Mouse (Mus musculus): ENCODE data around the gene Gbf1. TPM values are rescaled to one million over a fixed set of nuclear protein-coding genes. Genes with fewer than 3 reads are reported as not detected.

Gene Gbf1
- total and polyA plus RNA-seq, 3 experiments, result 8.6 to 26.1 (median 18.7) TPM

DNA sequence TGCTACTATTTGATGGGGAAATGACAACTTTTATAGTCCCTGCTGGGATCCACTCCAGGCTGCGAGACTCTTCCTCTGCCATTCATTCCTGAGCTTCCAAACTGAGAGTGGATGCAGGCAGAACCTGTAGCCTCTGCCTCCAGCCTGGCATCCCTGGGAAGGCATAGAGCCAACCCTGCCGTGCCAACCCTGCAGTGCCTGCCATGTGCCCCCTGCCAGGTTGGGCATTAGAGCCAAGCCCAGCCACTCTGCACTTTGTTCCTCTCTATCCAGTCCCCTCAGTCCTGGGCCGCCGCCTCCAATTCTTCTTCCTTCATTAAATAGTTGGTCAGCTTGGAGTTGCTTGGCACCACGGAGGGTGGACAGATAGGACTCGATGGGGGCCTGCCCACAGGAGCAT lies 133.7 kb downstream of the Gbf1 start:
- TF ChIP-seq BHLHE40 (IDR thresholded peaks at IDR 0.05; ENCODE audit: low read depth, low read length) (no peak), CHD2 (IDR thresholded peaks at IDR 0.05; ENCODE audit: low read length) (no peak), HCFC1 (IDR thresholded peaks at IDR 0.05; ENCODE audit: low read depth, low read length) (no peak), JUN (IDR thresholded peaks at IDR 0.05; ENCODE audit: insufficient read depth, low read depth, low read length) (no peak), EP300 (IDR thresholded peaks at IDR 0.05; ENCODE audit: low read length) (no peak), E2F4 (IDR thresholded peaks at IDR 0.05; ENCODE audit: insufficient replicate concordance, low read depth, low read length) (no peak), RAD21 (IDR thresholded peaks at IDR 0.05; ENCODE audit: low read depth, low read length) (no peak), CTCF (conservative IDR thresholded peaks at IDR 0.05 in 1 of 2, IDR thresholded peaks at IDR 0.05 in 1 of 2; ENCODE audit: low read depth in 2 of 2, low read length in 2 of 2) (no peak), MAZ (IDR thresholded peaks at IDR 0.05; ENCODE audit: low read depth, low read length) (no peak), MAFK (IDR thresholded peaks at IDR 0.05; ENCODE audit: insufficient replicate concordance, low read length) (no peak), CHD1 (IDR thresholded peaks at IDR 0.05; ENCODE audit: low read depth, low read length) (no peak), POLR2AphosphoS2 (IDR thresholded peaks at IDR 0.05; ENCODE audit: low read depth, low read length) (no peak), IRF4 (IDR thresholded peaks at IDR 0.05; ENCODE audit: low read depth, low read length) (no peak), POLR2A (IDR thresholded peaks at IDR 0.05; ENCODE audit: low read depth, low read length) (no peak), NRF1 (IDR thresholded peaks at IDR 0.05; ENCODE audit: low read depth, low read length) (no peak), ZKSCAN1 (IDR thresholded peaks at IDR 0.05; ENCODE audit: borderline replicate concordance, low read depth, low read length) (no peak), MEF2A (IDR thresholded peaks at IDR 0.05; ENCODE audit: borderline replicate concordance, low read depth, low read length) (no peak), MXI1 (IDR thresholded peaks at IDR 0.05; ENCODE audit: low read depth, low read length) (no peak)
- Histone ChIP-seq H3K27ac (ENCODE audit: insufficient read depth, low read depth) (no peak overlapping the region), H3K4me1 (ENCODE audit: control insufficient read depth in 1 of 2, insufficient read depth in 2 of 2) (peaks cover 0 to 12% of the 10 kb centered on the region in 2 experiments; a peak in 2 of 4 replicates), H3K79me2 (replicated peaks; ENCODE audit: control insufficient read depth, extremely low read depth, insufficient read depth, poor library complexity, severe bottlenecking) (no peaks in the 10 kb centered on the region), H3K4me3 (replicated peaks in 1 of 3; ENCODE audit: low read depth in 2 of 3, low read length in 2 of 3, poor library complexity in 1 of 3) (no peak overlapping the region), H3K9ac (ENCODE audit: insufficient read depth, low read depth) (no peak overlapping the region), H3K36me3 (replicated peaks in 1 of 2; ENCODE audit: control insufficient read depth in 1 of 2, insufficient read depth in 1 of 2, low read length in 1 of 2) (peaks cover 47 to 63% of the 10 kb centered on the region in 2 experiments), H3K27me3 (replicated peaks) (no peaks in the 10 kb centered on the region), H3K4me2 (ENCODE audit: insufficient read depth, low read depth, poor library complexity, severe bottlenecking) (no peak overlapping the region), H3K9me3 (replicated peaks; ENCODE audit: low read length) (no peaks in the 10 kb centered on the region)
- dilution Hi-C loops (cut with MboI; ENCODE audit: extremely low pct_ligation_motif_present, extremely low pct_unique_long_range_greater_than_20kb, low sequenced_read_pairs), result no loop called here
- in situ Hi-C loops (cut with MboI; ENCODE audit: low pct_ligation_motif_present, low pct_unique_long_range_greater_than_20kb, low sequenced_read_pairs), result no loop called here
- DNase-seq (ENCODE audit: extremely low read depth), result no peak

DNA sequence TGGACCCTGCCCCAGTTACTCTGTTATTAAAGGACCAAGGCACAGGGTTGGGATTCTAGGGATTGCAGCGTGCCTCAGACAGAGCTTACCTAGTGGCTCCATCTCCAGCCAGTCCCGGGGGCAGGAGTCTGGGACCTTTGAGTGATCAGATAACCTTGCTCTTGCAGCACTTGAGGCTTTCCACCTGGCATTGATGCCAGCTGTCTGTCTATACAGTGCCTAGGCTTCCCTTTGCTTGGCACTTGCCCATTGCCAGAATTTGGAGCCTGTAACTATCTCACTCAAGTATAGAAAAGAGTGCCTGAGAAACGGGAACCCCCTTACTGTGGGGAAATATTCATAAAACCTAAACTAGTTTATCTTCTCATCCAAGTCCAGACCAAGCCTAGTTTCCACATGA lies 134.6 kb downstream of the Gbf1 start:
- H3K4me1 ChIP-seq (ENCODE audit: control insufficient read depth in 1 of 2, insufficient read depth in 2 of 2), result peaks cover 0 to 9% of the 10 kb centered on the region in 2 experiments; a peak in 2 of 4 replicates
- in situ Hi-C loops (cut with MboI; ENCODE audit: low pct_ligation_motif_present, low pct_unique_long_range_greater_than_20kb, low sequenced_read_pairs), result no loop called here
- H3K9ac ChIP-seq (ENCODE audit: insufficient read depth, low read depth), result no peak overlapping the region
- H3K4me2 ChIP-seq (ENCODE audit: insufficient read depth, low read depth, poor library complexity, severe bottlenecking), result no peak overlapping the region
- no peaks in the 10 kb centered on the region for H3K79me2 ChIP-seq (replicated peaks; ENCODE audit: control insufficient read depth, extremely low read depth, insufficient read depth, poor library complexity, severe bottlenecking)
- H3K9me3 ChIP-seq (replicated peaks; ENCODE audit: low read length), result no peaks in the 10 kb centered on the region
- peaks cover 42 to 56% of the 10 kb centered on the region in 2 experiments for H3K36me3 ChIP-seq (replicated peaks in 1 of 2; ENCODE audit: control insufficient read depth in 1 of 2, insufficient read depth in 1 of 2, low read length in 1 of 2)
- dilution Hi-C loops (cut with MboI; ENCODE audit: extremely low pct_ligation_motif_present, extremely low pct_unique_long_range_greater_than_20kb, low sequenced_read_pairs), result no loop called here
- no peak for DNase-seq (ENCODE audit: extremely low read depth)
- H3K27me3 ChIP-seq (replicated peaks), result no peaks in the 10 kb centered on the region
- TF ChIP-seq MEF2A (IDR thresholded peaks at IDR 0.05; ENCODE audit: borderline replicate concordance, low read depth, low read length) (no peak), EP300 (IDR thresholded peaks at IDR 0.05; ENCODE audit: low read length) (no peak), CHD1 (IDR thresholded peaks at IDR 0.05; ENCODE audit: low read depth, low read length) (no peak), TBP (conservative IDR thresholded peaks at IDR 0.05; ENCODE audit: low read depth, low read length) (no peak), KAT2A (IDR thresholded peaks at IDR 0.05; ENCODE audit: insufficient replicate concordance, low read length) (no peak), HCFC1 (IDR thresholded peaks at IDR 0.05; ENCODE audit: low read depth, low read length) (no peak), SMC3 (IDR thresholded peaks at IDR 0.05; ENCODE audit: low read depth, low read length) (no peak), GABPA (IDR thresholded peaks at IDR 0.05; ENCODE audit: insufficient replicate concordance, low read depth, low read length) (no peak), ZKSCAN1 (IDR thresholded peaks at IDR 0.05; ENCODE audit: borderline replicate concordance, low read depth, low read length) (no peak), IRF4 (IDR thresholded peaks at IDR 0.05; ENCODE audit: low read depth, low read length) (no peak)
- no peak overlapping the region for H3K27ac ChIP-seq (ENCODE audit: insufficient read depth, low read depth)
- H3K4me3 ChIP-seq (replicated peaks in 1 of 3; ENCODE audit: low read depth in 2 of 3, low read length in 2 of 3, poor library complexity in 1 of 3), result no peak overlapping the region
